Mouse (Mus musculus): Measurements from ENCODE around the gene Arl3.

Arl3 gene

DNA sequence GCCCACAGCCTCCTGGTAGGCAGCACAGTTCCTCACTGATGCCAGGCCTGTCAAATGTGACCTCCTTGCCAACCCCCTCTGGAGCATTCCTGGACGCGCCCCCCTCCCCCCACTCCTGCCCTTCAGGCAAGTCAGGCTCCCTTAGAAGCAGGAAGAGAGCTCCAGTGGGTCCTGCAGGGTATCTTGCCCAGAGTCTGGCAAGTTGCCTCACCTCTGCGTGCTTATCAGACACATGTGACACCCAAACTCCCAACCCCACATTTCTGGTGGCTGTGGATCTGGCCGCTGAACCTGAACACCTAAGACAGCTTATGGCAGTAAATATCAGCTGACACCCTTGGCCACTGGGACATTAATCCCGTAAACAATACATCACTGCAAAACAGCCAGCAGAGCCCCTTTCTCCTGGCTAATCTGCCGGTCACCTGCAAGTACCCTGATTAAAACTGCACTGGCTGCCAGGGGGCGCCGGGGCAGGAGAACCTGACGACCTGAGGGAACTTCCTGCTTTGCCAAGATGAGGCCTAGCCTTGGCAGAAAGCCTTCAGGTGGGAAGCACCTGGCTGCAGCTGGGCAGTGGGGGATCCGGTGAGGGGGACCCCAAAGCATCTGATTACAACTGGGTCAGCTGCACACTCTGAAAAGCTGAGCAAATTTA is 40.8 kb downstream of the Arl3 start:
- DNase-seq: peak; percentile 40 to 63

DNA sequence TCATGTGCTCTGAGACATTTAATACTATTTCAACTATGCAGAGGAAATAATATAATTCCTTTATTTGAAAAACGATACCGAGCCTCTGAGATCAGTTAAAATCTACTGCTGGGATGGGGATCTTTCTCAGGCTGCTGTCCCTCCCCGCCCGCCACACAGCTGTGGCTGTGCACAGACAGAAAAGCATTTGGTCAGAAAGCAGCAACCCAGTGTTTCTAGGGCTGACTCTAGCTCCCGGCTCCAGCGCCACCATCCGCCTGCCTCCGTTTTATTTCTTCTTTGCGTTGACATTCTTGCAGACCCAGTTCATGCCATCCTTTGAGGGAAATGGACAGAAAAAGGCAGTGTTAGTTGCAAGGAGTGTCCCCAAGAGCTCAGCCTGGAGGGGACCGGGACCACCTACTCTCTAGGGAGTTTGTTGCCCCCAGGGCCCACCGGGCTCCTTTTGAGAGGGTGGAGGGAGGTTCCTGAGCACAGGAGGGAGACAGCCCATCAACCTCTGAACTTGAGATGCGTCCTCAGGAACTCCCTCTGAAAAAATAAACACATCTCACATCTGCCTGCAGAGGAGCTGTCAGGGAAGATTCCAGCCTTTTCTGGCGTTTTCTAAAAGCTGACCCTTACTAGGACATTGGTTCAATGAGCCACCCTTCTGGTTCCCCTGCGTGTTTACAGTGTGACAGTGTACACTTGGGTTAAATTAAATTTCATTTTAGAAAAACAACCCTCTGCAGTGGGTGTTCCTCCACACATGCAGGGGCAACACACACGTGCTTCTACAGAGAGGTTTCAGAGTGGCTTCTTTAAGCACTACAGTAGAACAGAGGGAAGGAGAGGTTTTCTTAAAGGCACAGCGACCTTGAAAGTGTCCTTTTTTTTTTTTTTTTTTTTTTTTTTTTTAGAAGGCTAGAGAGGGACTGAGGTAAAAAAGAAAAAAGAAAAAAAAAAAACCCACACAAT is 41.6 kb downstream of the Arl3 start:
- peak; percentile 33 to 54 for DNase-seq

DNA sequence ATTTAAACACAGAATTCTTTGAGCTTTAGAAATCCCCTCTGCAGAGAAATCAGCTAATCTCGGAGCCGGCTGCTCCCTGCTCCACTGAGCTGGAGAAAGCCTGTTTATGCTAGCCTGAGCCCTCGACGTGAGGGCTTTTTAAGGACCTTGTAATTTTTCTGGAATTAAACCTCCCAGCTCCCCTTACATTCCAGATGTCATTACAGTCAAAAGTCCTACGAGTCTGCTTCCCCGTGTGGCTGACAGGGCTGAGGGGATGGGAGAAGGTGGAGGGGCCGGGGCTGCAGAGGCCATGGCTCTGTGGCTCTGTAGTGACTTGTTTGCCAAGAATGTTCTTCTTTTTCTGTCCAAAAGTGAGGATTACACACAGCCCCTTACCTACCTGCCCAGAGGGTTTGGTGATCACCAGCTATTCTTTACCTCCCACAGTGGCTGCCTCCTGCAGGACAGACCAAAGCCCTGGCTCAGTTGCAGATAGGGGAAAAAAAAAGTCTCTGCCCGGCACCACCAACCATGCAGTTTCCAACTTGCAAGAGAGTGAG is 42.5 kb downstream of the Arl3 start:
- DNase-seq: peak in 1 of 2 experiments; percentile 19

DNA sequence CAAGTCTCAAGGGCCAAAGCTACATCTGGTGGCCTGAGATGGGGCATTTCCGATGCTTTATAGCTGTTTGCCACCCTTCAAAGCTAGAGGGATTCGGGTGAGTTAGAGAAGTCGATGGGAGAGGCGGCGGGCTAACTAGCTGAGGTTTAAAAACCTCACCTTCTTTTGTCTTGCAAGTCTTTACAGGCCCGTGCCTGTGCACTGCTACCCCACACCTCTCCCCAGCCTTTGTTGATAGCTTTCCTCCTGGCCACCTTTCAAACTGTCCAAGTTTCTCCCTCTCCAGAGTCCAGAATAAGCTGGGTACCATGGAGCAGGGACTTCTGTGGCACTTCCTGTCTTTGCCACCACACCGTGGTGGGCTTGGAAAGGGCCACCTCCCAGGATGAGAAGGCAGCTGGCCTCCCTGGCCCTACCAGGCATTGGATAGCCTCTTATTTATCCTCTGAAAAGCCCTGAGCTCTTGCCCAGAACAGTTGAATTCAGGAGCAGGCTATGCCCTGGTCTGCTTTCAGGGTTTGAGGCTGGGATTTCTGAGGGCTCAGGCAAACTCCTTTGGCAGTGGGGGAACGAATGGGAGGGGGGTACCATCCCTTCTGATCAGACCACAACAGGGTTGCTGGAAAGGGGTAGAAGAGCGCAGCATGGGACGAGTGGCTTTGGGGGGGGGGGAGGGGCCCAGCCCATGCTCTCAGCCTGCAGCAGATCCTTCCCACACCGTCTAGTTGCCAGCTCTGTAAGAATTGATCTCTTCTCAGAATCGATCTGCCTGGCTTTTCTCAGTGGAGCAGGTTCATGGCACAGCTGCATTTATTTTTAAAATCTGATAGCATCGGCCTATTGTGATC is 43.2 kb downstream of the Arl3 start:
- DNase-seq: peak; percentile 20 to 21

DNA sequence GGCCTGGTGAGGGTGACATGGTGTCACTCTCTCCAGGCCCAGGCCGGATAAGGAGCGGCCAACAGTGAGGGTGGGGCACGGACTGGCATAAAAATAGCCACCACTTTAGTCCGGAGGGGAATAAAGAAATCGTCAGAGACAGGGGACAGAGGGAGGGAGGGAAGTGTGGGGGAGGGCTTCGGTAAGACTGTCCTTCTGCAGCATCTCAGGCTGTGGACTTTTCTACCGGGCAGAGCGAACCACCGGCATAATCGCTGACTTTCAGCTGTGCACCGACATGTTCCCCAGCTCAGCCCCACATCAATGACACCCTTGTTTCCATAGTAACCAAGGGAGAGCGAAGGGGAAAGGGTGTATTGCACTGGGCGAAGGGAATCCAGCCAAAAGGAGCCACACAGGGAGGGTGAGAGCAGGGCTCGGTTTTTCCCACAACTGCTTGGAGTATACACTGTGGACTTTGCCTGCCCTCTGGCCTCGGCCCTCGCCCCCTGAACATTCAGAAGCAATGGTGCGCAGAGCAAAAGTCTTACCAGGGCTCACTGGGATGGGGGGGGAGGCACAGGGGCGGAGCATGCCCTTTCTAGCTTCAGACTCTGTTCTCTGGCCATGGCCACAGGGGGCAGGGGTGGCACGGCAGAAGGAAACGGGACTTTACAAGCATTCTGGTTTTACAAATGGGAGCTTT is 44.3 kb downstream of the Arl3 start:
- peak; percentile 68 to 74 for DNase-seq

DNA sequence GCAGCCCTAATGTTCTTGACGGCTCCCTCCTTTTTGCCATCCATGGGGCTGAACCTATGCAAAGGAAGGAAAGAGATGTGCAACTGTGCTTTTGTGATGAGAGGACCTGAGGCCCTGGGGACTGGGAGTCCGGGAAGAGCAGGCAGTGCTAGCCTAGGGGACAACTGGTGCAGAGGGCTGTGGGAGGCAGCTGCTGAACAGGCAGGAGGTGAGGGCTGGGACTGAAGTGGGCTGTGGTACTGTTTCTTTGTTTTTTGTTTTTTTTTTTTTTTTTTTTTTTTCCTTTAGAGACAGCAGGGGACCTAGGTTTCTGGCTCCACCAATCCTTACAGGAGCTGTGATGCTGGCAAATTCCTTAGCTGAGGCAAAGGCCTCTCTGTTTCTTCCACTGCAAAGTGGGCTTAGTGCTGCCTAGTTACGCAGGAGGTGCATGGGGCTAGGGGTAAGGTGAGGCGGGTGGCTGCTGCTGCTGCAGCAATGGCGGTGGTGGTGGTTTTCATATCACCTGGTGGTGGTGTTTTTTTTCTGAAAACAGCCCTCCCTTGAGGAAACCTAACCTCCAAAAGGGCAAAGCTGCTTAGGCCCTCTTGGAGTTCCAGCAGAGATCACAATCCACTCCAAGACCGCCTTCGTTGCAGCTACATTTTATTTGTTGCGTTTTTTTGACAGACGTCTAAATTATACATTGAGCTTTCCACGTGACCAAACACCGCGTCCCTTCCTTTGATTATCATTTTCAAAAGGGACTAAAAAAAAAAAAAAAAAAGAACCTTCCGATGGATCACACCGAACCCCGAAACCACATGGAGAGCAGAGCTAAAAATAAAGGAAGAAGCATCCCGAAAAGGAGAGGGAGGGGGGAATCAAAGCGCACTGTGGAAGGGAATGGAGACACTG is 45.1 kb downstream of the Arl3 start:
- DNase-seq: peak; percentile 21 to 25

DNA sequence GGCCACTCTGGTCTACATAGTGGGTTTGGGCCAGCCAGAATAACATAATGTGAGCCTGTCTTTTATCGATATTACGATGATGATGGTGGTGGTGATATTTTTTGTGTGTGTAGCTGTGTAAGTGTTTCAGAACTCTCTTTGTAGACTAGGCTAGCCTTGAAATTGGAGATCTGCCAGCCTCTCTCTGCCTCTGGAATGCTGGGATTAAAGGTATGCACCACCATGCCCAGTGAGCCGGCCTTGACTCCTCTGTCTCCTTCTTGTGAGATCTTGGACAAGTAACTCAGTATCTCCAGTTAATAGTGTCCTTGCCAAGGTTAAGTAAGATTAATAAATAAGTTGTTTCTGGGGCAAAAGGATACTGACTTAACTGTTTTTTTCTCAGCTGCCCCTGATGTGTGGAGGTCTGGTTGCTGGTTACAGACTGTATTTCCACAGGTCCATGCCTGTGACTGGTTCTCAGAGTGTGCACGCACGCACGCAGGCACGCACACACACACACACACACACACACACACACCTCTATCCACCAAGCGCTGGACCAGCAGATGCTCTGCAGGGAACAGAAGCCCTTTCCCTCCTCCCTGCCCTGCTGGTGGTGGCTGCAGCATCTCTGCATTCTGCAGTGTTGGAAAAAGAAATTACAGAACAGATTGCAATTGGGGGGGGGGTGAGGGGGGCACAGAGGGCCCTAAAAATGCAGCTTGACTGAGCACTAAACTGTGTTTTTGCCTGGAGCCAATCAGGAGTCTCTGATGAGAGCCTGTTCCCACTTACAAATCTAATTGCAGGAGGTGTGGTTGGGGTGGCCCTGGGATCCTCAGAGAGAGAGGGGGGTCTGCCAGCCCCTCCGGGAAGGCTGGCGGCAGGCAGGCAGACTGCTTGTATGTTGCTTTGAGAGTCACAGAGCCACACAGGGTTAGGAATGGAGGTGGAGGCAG is 47.0 kb downstream of the Arl3 start:
- DNase-seq: peak in 1 of 2 experiments; percentile 38

DNA sequence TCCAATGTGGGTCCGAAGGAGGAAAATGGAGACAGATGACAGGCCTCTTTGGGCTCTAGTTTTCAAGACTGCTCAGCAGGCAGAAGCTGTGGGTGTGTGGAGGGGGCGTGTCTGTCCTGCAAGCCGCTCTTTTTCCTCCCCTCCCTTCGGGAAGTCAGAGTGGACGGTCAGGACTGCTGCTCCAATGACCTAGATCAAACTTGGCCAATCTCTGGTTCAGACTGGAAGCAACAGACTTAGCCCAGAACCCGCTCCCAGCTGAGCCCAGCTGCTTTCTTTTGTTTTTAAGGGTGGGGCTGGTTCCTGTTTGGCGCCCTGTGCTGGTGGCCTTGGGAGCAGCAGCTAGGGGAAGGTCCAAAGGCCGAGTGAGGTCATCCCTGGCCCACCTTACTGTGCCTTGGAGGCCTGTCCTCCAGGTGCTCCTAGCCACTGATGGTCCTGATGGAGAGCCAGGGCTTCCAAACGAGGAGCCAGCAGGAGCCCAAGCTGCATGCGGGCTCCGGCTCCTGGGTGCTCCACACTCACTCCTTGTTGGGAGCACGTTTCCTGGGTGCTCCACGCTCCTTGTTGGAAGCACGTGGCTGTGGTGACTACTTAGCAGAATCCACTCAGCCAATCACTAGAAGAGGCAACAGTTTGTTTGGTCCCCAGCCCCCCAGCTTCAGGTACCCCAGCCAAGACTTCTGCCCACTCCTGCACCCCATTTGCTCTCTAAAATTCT is 48.2 kb downstream of the Arl3 start:
- DNase-seq: peak in 1 of 2 experiments; percentile 44

DNA sequence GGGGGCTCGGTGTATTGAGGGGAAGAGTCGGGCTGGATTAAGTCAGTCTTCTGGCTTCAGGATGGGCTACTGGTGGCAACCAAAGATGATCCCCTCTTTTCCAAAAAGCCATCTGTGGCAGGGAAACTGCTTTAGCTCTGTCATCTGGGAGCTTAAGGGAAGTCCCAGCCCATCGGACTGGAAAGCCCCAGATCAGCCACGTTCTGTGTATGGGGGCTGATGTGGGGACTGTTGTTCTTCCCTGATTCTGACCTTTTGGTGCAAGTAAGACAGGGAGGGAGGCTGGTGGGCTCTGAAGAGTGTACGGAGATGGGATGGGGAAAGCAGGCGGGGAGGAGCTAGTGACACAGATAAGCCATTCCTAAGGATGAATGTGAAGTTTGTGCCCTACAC is 48.9 kb downstream of the Arl3 start:
- no peak for DNase-seq

DNA sequence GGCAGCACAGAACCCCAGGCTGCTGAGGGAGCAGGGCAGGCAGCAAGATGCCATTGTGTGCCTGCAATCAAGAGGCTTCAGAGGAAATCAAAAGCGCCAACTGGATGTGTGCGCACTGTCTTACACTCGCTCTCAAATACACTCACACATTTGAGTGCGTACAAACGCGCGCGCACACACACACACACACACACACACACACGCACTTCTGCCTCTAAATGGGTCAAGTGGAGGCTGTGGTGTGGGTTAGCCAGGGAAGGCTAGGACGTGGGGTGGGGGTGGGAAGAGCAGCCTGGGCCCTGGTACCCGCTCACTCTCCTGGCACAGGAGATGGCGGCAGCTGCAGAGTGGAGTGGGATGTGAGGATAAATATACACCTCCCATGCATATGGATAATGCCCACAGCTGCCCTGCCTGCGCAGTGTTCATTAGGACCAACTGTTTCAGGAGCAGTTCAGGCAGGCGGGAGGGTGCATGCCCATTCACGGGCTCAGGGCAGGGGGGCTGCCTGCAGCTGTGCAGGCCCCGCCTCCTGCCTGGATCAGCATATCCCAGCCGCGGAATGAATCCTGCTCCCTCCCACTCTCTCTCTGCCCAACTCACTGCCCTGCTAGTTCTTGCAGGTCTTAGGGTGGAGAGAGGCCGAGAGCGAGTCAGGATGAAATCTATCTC is 49.4 kb downstream of the Arl3 start:
- peak; percentile 55 to 62 for DNase-seq

DNA sequence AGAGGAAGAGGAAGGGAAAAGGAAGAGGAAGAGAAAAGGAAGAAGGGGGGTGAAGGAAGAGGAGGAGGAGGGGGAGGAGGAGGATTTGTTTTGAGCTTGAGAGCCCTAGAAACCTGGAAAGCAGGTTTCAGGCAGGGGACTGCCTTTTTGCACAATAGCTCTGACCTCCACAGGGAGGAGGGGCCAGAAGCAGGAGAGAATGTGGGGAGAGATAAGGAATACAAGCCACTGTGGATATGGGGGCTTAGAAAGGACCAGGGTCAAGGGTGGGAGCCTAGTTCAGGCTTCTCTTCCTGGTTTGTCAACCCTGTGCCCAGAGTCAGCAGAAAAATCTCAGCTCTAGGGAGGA is 49.9 kb downstream of the Arl3 start:
- no peak for DNase-seq

DNA sequence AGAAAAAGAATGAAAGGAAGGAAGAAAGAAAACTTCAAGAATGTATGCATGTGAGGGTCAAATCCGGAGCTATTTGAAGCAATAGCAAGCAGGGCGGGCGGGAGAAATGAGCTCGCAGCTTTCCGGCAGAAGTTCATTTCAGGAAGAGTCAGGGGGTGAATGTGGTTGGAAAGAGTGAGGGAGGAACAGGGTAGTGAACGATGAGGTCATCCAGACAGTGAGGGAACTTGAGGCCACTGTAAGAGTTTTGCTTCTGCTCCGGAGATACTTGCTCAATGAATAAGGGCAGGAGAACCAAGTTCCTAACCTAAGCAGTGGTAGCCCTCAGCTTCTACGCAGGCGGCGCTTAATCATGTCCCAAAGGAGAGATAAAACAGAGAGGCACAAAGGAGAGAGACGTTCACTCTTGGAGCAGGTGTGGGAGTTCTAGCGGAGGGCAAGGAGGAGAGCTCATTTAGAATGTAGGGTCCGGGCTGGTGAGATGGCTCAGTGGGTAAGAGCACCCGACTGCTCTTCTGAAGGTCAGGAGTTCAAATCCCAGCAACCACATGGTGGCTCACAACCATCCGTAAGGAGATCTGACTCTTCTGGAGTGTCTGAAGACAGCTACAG is 50.5 kb downstream of the Arl3 start:
- DNase-seq: no peak

DNA sequence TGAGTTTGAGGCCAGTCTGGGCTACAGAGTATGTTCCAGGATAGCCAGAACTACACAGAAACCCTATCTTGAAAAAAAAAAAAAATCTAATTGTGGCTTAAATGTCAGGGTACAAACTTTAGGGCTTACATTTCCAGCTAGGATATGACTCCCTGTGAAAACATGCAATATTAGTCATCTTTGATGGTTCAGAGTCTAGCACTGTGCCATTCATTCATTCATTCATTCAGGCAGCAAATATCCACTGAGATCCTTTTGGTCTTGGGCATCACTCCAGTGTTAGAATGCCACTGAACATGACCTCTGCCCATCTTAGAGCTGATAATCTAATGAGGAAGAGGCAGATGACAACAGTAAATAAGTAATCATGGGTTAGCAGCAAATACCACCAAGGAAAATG is 51.3 kb downstream of the Arl3 start:
- no peak for DNase-seq

DNA sequence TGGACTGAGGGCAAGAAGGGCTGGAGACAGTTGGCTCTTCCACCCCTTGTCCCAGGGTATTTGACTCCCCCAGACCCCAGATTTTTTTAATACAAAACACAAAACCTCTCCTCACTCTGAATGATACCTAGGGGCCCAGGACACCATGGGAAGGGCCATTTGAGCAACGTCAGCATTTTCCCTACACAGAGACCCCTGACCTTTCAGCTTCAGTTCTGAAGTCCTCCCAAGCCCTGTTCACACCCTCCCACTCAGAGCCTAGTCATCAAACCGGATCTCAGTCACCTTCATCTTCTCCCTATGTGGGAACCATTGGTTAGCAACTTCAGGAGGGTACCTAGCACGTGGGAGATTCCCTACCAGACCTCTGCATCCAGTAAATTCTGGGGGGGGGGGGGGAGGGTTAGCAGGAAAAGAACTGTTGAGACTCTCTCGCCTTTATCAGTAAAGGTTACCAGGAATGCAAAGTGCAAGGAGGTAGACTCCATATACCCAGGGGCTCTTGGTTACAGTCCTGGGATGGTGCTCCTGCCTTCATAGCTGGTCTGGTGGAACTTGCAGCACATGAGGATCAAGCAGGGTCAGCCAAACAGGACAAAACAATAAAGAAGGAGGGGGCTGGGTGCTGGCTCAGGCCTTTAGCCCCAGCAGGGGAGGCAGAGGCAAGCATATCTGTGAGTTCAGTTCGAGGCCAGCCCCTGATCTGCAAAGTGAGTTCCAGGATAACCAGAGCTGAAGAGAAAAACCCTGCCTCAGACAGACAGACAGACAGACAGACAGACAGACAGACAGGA is 54.0 kb downstream of the Arl3 start:
- DNase-seq: no peak

DNA sequence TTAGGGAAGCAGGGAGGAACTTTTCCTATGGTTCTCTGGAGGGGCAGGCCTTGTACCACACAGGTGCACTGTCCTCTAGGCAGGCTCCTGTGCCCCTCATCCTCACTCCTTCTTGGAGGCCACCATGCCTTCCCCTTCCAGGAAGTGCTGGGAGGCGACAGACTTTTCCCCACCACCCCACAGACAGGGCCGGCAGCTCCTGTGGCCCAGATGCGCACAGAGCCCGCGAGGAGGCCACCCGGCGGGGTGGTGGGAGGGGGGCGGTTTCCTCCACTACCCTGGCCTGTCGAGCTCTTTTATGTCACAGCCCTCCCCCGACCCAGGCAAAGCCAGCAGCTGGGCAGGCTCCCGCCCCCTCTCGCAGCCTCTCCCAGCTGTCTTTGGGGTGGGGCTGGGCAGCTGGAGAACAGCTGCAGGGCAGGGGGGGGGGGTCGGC is 54.6 kb downstream of the Arl3 start:
- peak in 1 of 2 experiments; percentile 30 for DNase-seq

DNA sequence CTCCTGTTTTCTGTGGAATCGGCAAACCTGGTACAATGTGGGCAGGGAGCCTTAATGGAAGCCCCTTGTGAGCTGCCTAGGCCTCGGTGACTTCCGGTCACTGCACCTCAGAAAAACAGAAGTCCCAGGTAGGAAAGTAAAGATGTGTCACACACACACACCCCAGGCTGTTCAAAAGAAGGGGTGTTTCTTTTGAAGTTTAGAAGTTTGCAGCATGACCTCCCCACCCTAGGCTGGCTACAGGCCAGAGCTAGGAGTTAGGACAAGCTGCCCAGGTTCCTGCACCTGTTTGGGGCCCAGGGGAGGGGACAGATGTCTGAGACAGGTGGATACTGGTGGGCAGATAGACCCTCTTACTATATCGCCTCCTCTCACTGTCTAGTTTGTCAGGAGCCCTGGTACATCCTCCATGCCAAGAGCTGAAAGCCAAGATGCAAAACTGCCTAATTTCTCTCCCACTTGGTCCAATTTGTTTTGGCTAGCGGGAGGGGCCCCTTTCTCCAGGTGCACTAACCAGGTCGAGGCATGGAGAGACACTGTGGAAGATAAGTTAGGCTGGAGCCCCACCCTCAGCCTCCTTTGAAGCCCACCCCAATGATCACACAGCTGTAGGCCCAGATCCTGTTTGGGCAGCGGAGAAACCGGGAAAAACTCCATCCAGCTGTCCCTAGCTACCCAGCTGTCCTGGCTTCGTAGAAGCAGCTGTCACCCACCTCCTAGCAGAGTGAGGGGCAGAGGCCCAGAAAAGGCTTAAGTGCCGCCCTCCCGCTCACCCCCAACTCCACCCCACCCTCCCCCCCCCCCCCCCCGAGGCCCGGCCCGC is 55.3 kb downstream of the Arl3 start:
- peak in 1 of 2 experiments; percentile 39 for DNase-seq
